Comparison of ENCODE assay signal across 22 mouse cellular contexts in the genomic region with DNA sequence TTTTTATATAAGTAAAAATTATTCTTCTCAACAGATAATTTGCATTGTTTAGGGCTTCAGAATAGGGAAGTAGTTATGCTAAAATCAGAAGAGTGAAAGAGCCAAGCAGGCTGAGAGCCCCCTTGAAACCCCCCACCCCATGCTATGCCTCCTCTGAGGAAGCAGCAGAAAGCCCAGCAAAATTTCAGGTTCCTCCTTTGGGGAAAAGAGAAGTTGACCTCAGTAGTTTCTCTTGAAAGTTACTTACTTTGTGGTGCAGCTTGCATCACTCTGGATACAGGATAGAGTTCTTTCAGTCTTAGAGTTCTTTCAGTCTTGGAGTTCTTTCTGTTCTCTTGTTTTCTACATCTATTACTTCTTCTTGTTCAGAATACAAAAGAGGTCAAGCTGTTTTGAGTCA. TPM values are rescaled to one million over a fixed set of nuclear protein-coding genes. Genes with fewer than 3 reads are reported as not detected.
DNase-seq lines count a peak whose midpoint lies in the region; ATAC-seq and TF ChIP-seq lines count a peak whose summit lies in the region.
"Not testable (repeated sequence)": the region's sequence is repeated elsewhere in the genome, so short reads cannot be mapped to it uniquely, and the experiment has no call there.
"Had no signal": no experiment of that assay in that cellular context is flagged by ENCODE, and none has a peak within 500 bp of the region (broad histone marks: within the 10 kb centered on the region; RNA-seq: fewer than 3 reads in every experiment).

No protein-coding gene starts in this region.

- TF ChIP-seq POLR2A in CH12.LX (IDR thresholded peaks at IDR 0.05; ENCODE audit: low read depth, low read length): not testable (repeated sequence)

- peak; percentile 57 for DNase-seq in CH12.LX (ENCODE audit: extremely low read depth)
- DNase-seq in c-Kit-positive CD71-negative TER-119-negative erythroid progenitor cells, embryonic 14.5 days (ENCODE audit: low read depth): peak; percentile 13
- peak; percentile 8 to 30 for DNase-seq in heart, adult 18-20 months
- DNase-seq in layer of hippocampus, adult 9-10 months (ENCODE audit: low spot score): peak; percentile 10
- DNase-seq in lung, postnatal 0 days (ENCODE audit: low spot score): peak; percentile 4
- DNase-seq in lung, postnatal 4 days: peak; percentile 38 to 51

- H3K4me2 ChIP-seq in CH12.LX (ENCODE audit: insufficient read depth, low read depth, poor library complexity, severe bottlenecking); lung, postnatal 0 days (replicated peaks; ENCODE audit: low read depth, low read length): not testable (repeated sequence)

- not testable (repeated sequence) for H3K27ac ChIP-seq in CH12.LX (ENCODE audit: insufficient read depth, low read depth); lung, postnatal 0 days (ENCODE audit: low read length)

- H3K9ac ChIP-seq in CH12.LX (ENCODE audit: insufficient read depth, low read depth); lung, postnatal 0 days (replicated peaks; ENCODE audit: low read depth): not testable (repeated sequence)

- TF ChIP-seq EP300 in CH12.LX (IDR thresholded peaks at IDR 0.05; ENCODE audit: low read length): peak; percentile 68
- TF ChIP-seq EP300 in lung, postnatal 0 days (IDR thresholded peaks at IDR 0.05): not testable (repeated sequence)

- H3K4me3 ChIP-seq in CH12.LX (replicated peaks in 1 of 3; ENCODE audit: low read depth in 2 of 3, low read length in 2 of 3, poor library complexity in 1 of 3); lung, postnatal 0 days (ENCODE audit: low read depth, low read length): not testable (repeated sequence)

- dilution Hi-C loops in CH12.LX (cut with MboI; ENCODE audit: extremely low pct_ligation_motif_present, extremely low pct_unique_long_range_greater_than_20kb, low sequenced_read_pairs): not testable (repeated sequence)

- not testable (repeated sequence) for H3K36me3 ChIP-seq in CH12.LX (replicated peaks in 1 of 2; ENCODE audit: control insufficient read depth in 1 of 2, insufficient read depth in 1 of 2, low read length in 1 of 2); lung, postnatal 0 days (ENCODE audit: insufficient read depth, low read length)

- not testable (repeated sequence) for H3K27me3 ChIP-seq in CH12.LX (replicated peaks); lung, postnatal 0 days (replicated peaks; ENCODE audit: insufficient read depth, low read length)

- TF ChIP-seq CTCF in CH12.LX (conservative IDR thresholded peaks at IDR 0.05 in 1 of 2, IDR thresholded peaks at IDR 0.05 in 1 of 2; ENCODE audit: low read depth in 2 of 2, low read length in 2 of 2); lung, postnatal 0 days (IDR thresholded peaks at IDR 0.05): not testable (repeated sequence)

- H3K79me2 ChIP-seq in CH12.LX (replicated peaks; ENCODE audit: control insufficient read depth, extremely low read depth, insufficient read depth, poor library complexity, severe bottlenecking): not testable (repeated sequence)

- not testable (repeated sequence) for ATAC-seq in lung, postnatal 0 days
- peak; percentile 64 for ATAC-seq in neutrophil, adult 5-6 weeks (ENCODE audit: extremely low read depth, insufficient number of reproducible peaks, low FRiP score, poor library complexity, severe bottlenecking)

- H3K9me3 ChIP-seq in CH12.LX (replicated peaks; ENCODE audit: low read length); lung, postnatal 0 days (ENCODE audit: low read length): not testable (repeated sequence)

- not testable (repeated sequence) for TF ChIP-seq RAD21 in CH12.LX (IDR thresholded peaks at IDR 0.05; ENCODE audit: low read depth, low read length)

- H3K4me1 ChIP-seq in CH12.LX (ENCODE audit: control insufficient read depth in 1 of 2, insufficient read depth in 2 of 2); lung, postnatal 0 days (ENCODE audit: insufficient read depth, low read depth, low read length): not testable (repeated sequence)

- in situ Hi-C loops in CH12.LX (cut with MboI; ENCODE audit: low pct_ligation_motif_present, low pct_unique_long_range_greater_than_20kb, low sequenced_read_pairs): not testable (repeated sequence)

TF ChIP-seq in CH12.LX, 34 proteins besides CTCF, POLR2A, EP300 and RAD21:
- TF ChIP-seq MEF2A (IDR thresholded peaks at IDR 0.05; ENCODE audit: borderline replicate concordance, low read depth, low read length) (peak; percentile 61; the same call in 1 of the 2 replicates), CHD2 (IDR thresholded peaks at IDR 0.05; ENCODE audit: low read length) (0 out of 2 replicates have a peak, but pooled peaks have one; percentile 21), TCF12 (IDR thresholded peaks at IDR 0.05; ENCODE audit: low read depth, low read length) (peak; percentile 58; the same call in 1 of the 2 replicates), ETS1 (conservative IDR thresholded peaks at IDR 0.05; ENCODE audit: low read depth, low read length) (peak; percentile 48), IRF4 (IDR thresholded peaks at IDR 0.05; ENCODE audit: low read depth, low read length) (peak; percentile 54; the same call in 1 of the 2 replicates)

RNA-seq across cellular contexts. Expression of a gene that starts 3.5 kb away (rescaled TPM):
- 102 and 193 TPM in 2 replicates for total RNA-seq in CH12.LX (2012; rRNA removed)
- 290 and 313 TPM in 2 replicates for total RNA-seq in CH12.LX (2014; rRNA removed)
- 162 and 181 TPM in 2 replicates for polyA plus RNA-seq in CH12.LX (2012; ENCODE audit: insufficient read length, low read depth)
- total RNA-seq in heart, adult 18-20 months (2021): under 1 TPM; 0.57 to 0.62 TPM
- 19.3 and 22.9 TPM in 2 replicates for polyA plus RNA-seq in lung, postnatal 0 days (2015; fragmentation: Nextera tagmentation; extraction: Ambion mirVana)
- total RNA-seq in neutrophil, adult 5-6 weeks (2017): 4.9 and 10.6 TPM in 2 replicates
- total RNA-seq: gastrocnemius, adult 8-10 months; gastrocnemius, postnatal 4 days; layer of hippocampus, postnatal 10 days; left cerebral cortex, postnatal 14 days had no signal
- polyA plus RNA-seq: erythroblast, embryonic 14.5 days; forebrain, embryonic 11.5 days; forebrain, embryonic 16.5 days; heart, embryonic 11.5 days; hindbrain, embryonic 13.5 days; kidney, embryonic 14.5 days; limb, embryonic 11.5 days; midbrain, embryonic 10.5 days; midbrain, embryonic 15.5 days; myocyte; neural tube, embryonic 12.5 days had no signal

Comparison
In these comparisons a context has a peak if more than half of its experiments do, and no peak if none do; other contexts are left out.
1. DNase-seq: peak in every context shown above with its lines; median percentile 57 in CH12.LX; 44 in lung, postnatal 4 days; 19 in heart, adult 18-20 months; 13 in c-Kit-positive CD71-negative TER-119-negative erythroid progenitor cells, embryonic 14.5 days; 10 in layer of hippocampus, adult 9-10 months; 4 in lung, postnatal 0 days.